Mouse (Mus musculus) heart, adult 2 months (tissue): ENCODE measurements around the gene Rasgrp2. TPM values are rescaled to one million over a fixed set of nuclear protein-coding genes. Genes with fewer than 3 reads are reported as not detected.

Source experiments
- DNase-seq, 2 experiments: peaks; one replicate each; pipeline ENCODE4 v3.0.0; 2021
- H3K27ac ChIP-seq: fragments of 200-600 bp; 2 replicates; pipeline ENCODE4 v1.8.1; 2022
- H3K27me3 ChIP-seq: fragments of 200-500 bp; 2 replicates; pipeline ENCODE4 v1.6.1; 2012; ENCODE audit warnings: mild to moderate bottlenecking, low read length, inconsistent platforms, mixed read lengths; ENCODE audit not compliant: control insufficient read depth, insufficient read depth
- H3K36me3 ChIP-seq: fragments of 200-500 bp; 2 replicates; pipeline ENCODE4 v1.6.1; 2012; ENCODE audit warnings: low read length, inconsistent platforms; ENCODE audit not compliant: control insufficient read depth, insufficient read depth
- H3K4me1 ChIP-seq: fragments of 200-500 bp; 2 replicates; pipeline ENCODE4 v1.6.1; 2011; ENCODE audit warnings: low read length; ENCODE audit not compliant: control insufficient read depth, insufficient read depth
- H3K4me3 ChIP-seq: fragments of 200-600 bp; 2 replicates; pipeline ENCODE4 v1.8.1; 2022
- H3K79me2 ChIP-seq: fragments of 200-500 bp; replicated peaks from 2 replicates; pipeline ENCODE4 v1.6.1; 2012; ENCODE audit warnings: mild to moderate bottlenecking, inconsistent platforms, low read length, moderate library complexity, mixed read lengths; ENCODE audit not compliant: control insufficient read depth, insufficient read depth
- H3K9ac ChIP-seq: fragments of 200-500 bp; 2 replicates; pipeline ENCODE4 v1.6.1; 2012; ENCODE audit warnings: low read depth, mild to moderate bottlenecking, control low read depth, inconsistent platforms, low read length, mixed read lengths
- CTCF ChIP-seq: fragments of 200-600 bp; IDR thresholded peaks from 2 replicates; pipeline ENCODE4 v1.8.1; 2022; ENCODE audit warnings: antibody characterized with exemption, mild to moderate bottlenecking, moderate library complexity
- EP300 ChIP-seq: fragments of 200-500 bp; IDR thresholded peaks from 2 replicates; pipeline ENCODE4 v1.6.1; 2011; ENCODE audit warnings: low read depth, low read length, control low read depth; ENCODE audit not compliant: insufficient read depth
- POLR2A ChIP-seq: fragments of 200-500 bp; IDR thresholded peaks from 2 replicates; pipeline ENCODE4 v1.6.1; 2011; ENCODE audit warnings: mild to moderate bottlenecking, low read depth, low read length, control low read depth; ENCODE audit not compliant: insufficient read depth
- WGBS: fragments of 180-500 bp; shearing (Covaris S2); methylation state at CpG from one replicate; pipeline ENCODE4 v1.1.7; 2018; 5-methylcytosine and 5-hydroxymethylcytosine counted together
- intact Hi-C: fragments of 180-260 bp; cut with DNase I; formaldehyde crosslinking; loops from one replicate; pipeline ENCODE4 v1.15.1; 2025
- polyA plus RNA-seq: library from polyadenylated mRNA; depleted of rRNA; stranded (reverse); fragments of >200 nt; gene quantifications from 2 replicates; pipeline ENCODE4 v1.2.3, GENCODE M21; 2012
- total RNA-seq, 2 experiments: library from RNA; stranded (reverse); gene quantifications; 2 replicates each; pipeline ENCODE4 v1.2.3; 2021

Rasgrp2 gene
- total and polyA plus RNA-seq, 3 experiments: 43.3 to 97.2 (median 48.0) TPM

DNA sequence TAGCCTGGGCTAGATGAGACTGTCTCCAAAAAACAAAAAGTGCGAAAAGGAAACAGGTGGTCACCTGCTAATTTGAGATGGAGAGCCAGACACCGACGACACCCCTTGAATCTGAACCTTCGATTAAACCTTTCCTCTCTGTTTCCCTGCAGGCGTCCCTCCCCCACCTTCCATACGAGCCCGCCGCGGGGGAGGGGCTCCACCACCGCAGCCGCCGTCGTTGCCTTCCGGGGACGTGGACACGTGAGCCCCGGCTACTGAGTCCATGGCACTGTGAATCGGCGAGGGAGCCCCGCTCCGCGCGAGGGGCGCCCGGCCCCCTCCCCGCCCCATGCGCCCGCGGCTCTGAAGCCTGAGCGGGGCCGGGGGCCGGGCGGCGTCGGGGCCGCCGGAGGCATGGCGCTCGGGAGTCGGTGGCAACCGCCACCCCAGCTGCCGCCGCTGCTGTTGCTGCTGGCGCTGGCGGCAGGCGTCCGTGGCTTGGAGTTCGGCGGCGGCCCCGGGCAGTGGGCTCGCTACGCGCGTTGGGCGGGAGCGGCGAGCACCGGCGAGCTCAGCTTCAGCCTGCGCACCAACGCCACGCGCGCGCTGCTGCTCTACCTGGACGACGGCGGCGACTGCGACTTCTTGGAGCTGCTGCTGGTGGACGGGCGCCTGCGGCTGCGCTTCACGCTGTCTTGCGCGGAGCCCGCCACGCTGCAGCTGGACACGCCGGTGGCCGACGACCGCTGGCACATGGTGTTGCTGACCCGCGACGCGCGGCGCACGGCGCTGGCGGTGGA is 28.7 kb downstream of the Rasgrp2 start:
- TF ChIP-seq CTCF (no peak), EP300 (no peak), POLR2A (no peak)
- no peaks in the 10 kb centered on the region for H3K4me1 ChIP-seq
- 2% methylated on average over 94 of the region's 94 CpGs for WGBS

DNA sequence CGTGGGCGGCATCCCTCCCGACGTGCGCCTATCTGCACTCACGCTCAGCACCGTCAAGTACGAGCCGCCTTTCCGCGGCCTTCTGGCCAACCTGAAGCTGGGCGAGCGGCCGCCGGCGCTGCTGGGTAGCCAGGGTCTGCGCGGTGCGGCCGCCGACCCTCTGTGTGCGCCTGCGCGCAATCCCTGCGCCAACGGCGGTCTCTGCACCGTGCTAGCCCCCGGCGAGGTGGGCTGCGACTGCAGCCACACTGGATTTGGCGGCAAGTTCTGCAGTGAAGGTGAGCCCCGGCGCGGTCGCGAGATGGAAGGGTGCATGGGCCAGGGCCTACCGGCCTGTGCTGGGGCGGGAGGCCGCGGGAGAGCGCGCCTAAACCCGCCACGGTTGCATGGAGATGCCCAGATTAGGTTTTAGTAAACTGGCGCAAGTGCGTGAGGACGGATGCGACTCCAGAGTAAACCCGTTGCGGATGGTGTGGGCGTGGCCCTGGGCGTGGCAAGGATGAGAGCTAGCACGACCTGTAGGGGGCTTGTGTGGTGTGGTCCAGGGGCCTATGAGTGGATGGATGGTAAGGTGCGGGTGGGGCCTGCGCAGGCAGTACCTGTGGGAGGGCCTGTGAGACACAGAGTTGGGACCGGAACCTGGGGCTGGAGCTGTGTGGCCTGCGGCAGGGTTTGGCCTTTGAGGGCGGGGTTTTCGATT is 29.5 kb downstream of the Rasgrp2 start:
- intact Hi-C loops: no loop called here
- DNase-seq: no peak
- Histone ChIP-seq H3K36me3 (no peaks in the 10 kb centered on the region), H3K4me3 (no peak overlapping the region), H3K27ac (no peak overlapping the region), H3K79me2 (no peaks in the 10 kb centered on the region), H3K4me1 (no peaks in the 10 kb centered on the region), H3K9ac (no peak overlapping the region), H3K27me3 (peaks cover 24% of the 10 kb centered on the region)
- WGBS: 2% methylated on average over 60 of the region's 60 CpGs
- TF ChIP-seq POLR2A (no peak), EP300 (no peak), CTCF (no peak)

More for the DNA sequence above, 28.7 kb downstream of the Rasgrp2 start:
- Histone ChIP-seq H3K27ac (no peak overlapping the region), H3K4me3 (no peak overlapping the region), H3K9ac (no peak overlapping the region), H3K79me2 (no peaks in the 10 kb centered on the region), H3K36me3 (no peaks in the 10 kb centered on the region), H3K27me3 (peaks cover 24% of the 10 kb centered on the region)
- no peak for DNase-seq
- intact Hi-C loops: loop anchor here (2.0 kb wide), 1 partner anchor 19 kb away; no protein-coding TSS in a partner anchor

DNA sequence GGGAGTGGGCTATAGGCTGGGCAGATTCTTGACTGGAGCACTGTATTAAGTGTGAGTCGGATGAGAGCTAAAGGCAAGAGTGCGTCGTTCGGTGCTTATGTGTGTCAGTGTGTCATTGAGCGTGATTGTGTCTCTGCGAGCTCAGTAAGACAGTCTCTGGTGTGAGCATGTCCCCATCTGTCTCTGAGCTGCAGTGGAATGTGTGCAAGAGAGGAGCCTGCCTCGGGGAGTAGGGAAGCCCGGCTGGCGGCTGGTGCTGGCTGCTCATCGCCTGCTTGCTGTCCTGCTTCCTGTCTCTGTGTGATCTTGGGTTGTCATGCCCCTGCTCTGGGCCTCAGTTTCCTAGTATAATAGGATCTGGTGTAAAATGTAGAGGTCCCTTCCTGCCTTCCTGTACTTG is 43.9 kb downstream of the Rasgrp2 start:
- intact Hi-C loops: no loop called here
- Histone ChIP-seq H3K4me1 (peaks cover 1% of the 10 kb centered on the region; the same call in 1 of the 2 replicates), H3K27me3 (no peaks in the 10 kb centered on the region), H3K4me3 (no peak overlapping the region), H3K79me2 (no peaks in the 10 kb centered on the region), H3K27ac (no peak overlapping the region), H3K36me3 (no peaks in the 10 kb centered on the region), H3K9ac (no peak overlapping the region)
- 67% methylated on average over 10 of the region's 10 CpGs for WGBS
- no peak for TF ChIP-seq EP300
- TF ChIP-seq CTCF: no peak
- no peak for TF ChIP-seq POLR2A
- no peak for DNase-seq

DNA sequence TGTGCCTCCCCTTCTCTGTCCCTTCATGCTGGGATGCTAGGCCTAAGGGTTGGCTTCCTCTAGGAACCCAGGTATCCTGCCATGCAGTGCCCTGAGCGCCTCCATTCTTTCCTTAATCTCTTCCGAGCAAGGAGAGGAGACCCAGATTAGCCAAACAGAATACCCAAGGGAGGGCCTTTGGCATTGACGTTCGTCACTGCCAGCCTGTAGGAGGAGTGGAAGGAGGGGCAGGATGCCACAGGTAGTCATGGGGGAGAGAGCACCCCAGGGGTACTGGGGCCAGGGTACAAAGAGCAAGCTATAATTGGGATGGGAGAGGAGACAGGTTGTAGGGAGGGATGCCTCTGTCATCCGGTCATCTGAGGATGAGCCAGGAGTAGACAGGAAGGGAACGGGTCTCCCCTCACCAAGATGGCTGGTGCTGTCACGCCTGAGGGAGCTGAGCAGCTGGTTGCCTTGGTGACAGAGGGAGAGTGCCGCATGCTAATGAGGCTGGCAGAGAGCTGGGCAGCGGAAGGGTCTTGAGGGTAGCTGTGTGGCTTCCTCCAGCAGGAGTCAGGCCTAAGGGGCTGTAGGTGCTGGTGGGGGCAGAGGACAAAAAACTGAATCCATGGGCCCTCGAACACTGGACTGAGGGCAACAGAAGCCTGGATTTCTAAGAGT is 46.8 kb downstream of the Rasgrp2 start:
- no peak for TF ChIP-seq EP300
- no peak for TF ChIP-seq POLR2A
- no peak for TF ChIP-seq CTCF
- intact Hi-C loops: loop anchor here (2.0 kb wide), 1 partner anchor 19 kb away; no protein-coding TSS in a partner anchor
- Histone ChIP-seq H3K27ac (no peak overlapping the region), H3K4me3 (no peak overlapping the region), H3K36me3 (no peaks in the 10 kb centered on the region), H3K79me2 (no peaks in the 10 kb centered on the region), H3K9ac (no peak overlapping the region), H3K4me1 (peaks cover 1% of the 10 kb centered on the region; the same call in 1 of the 2 replicates), H3K27me3 (no peaks in the 10 kb centered on the region)
- no peak for DNase-seq
- WGBS: 76% methylated on average over 10 of the region's 10 CpGs

DNA sequence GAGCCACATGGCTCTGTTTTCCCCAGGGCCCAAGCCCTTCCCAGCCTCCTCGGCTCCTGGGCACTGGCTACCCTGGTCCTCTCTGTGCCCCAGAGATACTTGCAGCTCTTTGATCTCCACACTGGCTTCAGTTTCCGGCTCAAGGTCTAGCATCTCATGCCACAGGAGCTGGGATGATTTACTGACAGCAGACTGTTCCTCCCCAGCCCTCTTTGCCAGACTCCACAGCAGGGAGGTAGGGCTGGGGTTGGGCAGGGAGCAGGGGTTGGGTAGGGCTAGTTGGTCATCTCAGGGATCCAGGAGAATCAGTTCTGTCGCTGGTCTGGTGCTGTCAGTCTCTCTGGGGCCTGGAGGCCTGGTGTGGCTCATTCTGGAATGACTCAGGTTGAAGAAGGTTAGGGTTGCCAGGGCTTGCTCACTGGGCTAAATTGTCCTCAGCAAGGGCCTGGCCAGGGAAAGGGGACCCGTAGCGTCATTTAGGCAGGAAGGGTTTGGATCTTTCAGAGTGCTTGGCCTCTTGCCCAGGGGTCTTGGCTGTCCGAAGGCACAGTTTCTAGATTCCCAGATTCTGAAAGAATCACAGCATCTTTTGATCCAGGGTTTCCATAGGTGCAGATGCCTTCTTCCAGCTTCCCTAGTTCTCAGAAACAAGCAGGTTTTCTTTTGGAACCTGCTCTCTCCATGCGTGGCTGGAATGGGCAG is 47.7 kb downstream of the Rasgrp2 start:
- Histone ChIP-seq H3K4me3 (no peak overlapping the region), H3K36me3 (no peaks in the 10 kb centered on the region), H3K4me1 (peaks cover 3% of the 10 kb centered on the region; the same call in 1 of the 2 replicates), H3K9ac (no peak overlapping the region), H3K27me3 (no peaks in the 10 kb centered on the region), H3K27ac (no peak overlapping the region), H3K79me2 (no peaks in the 10 kb centered on the region)
- 64% methylated on average over 7 of the region's 7 CpGs for WGBS
- intact Hi-C loops: loop anchor here (2.0 kb wide), 1 partner anchor 20 kb away; no protein-coding TSS in a partner anchor
- no peak for DNase-seq
- TF ChIP-seq EP300 (no peak), POLR2A (no peak), CTCF (no peak)
